Mouse (Mus musculus) spleen, adult 2 months (tissue): ENCODE results near the gene Lrrc8c.

Source experiments
- CTCF ChIP-seq: fragments of 200-500 bp; IDR thresholded peaks from 2 replicates; pipeline ENCODE4 v1.5.1; 2011; ENCODE audit warnings: mild to moderate bottlenecking, inconsistent platforms; ENCODE audit not compliant: insufficient read depth, insufficient read length, insufficient replicate concordance; ENCODE audit errors: extremely low read depth
- POLR2A ChIP-seq: fragments of 200-500 bp; IDR thresholded peaks from 2 replicates; pipeline ENCODE4 v1.6.1; 2011; ENCODE audit warnings: low read depth, low read length, inconsistent platforms

DNA sequence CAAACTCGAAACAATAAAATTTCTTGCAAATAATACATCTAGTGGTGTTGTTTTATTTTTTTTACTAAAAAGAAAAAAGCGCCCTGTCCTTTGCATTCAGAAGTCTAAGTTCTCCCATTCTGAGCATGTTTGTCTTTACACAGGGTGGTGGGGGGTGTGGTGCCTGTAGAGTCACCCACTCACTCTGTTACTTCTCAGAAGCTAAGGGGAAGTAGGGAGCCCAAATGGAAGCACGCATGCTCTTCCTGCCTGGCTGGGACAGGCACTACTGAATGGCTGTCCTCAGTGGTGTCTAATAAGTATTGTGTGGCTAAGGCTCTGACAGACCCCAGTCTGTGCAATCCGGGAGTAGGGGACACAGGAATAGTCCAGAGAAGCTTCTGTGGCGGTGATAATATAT is 107.9 kb downstream of the Lrrc8c start:
- no peak for TF ChIP-seq CTCF
- no peak for TF ChIP-seq POLR2A
